Mouse (Mus musculus): ENCODE results near the gene Rgl1.

- TF ChIP-seq CTCF (IDR thresholded peaks at IDR 0.05; ENCODE audit: extremely low read depth, insufficient read depth, insufficient read length, insufficient replicate concordance) (no peak), POLR2A (IDR thresholded peaks at IDR 0.05; ENCODE audit: low read depth, low read length) (no peak)
These were observed 55.1 kb downstream of the Rgl1 start for GRCm38 (mm10) chr1:152711037-152711436.
